13 mouse cellular contexts compared by ENCODE assay signal in genomic region chr10:27384636-27385035, GRCm38 (mm10).
DNase-seq lines count a peak whose midpoint lies in the region; ATAC-seq lines count a peak whose summit lies in the region.
"Had no signal": no experiment of that assay in that cellular context is flagged by ENCODE, and none has a peak within 500 bp of the region (broad histone marks: within the 10 kb centered on the region; RNA-seq: fewer than 3 reads in every experiment).

No protein-coding gene starts in this region.

- ATAC-seq in frontal cortex, adult (ENCODE audit: low TSS enrichment): peak; percentile 93
- ATAC-seq in midbrain, embryonic 16.5 days: no peak
- ATAC-seq: forebrain, embryonic 15.5 days; intestine, postnatal 0 days; Patski had no signal

- H3K27me3 ChIP-seq in midbrain, embryonic 16.5 days (ENCODE audit: control insufficient read depth, insufficient read depth, low read depth, low read length): no peaks in the 10 kb centered on the region
- H3K27me3 ChIP-seq: forebrain, embryonic 15.5 days had no signal

- no peaks in the 10 kb centered on the region for H3K9me3 ChIP-seq in midbrain, embryonic 16.5 days (replicated peaks; ENCODE audit: control insufficient read depth, low read length, poor library complexity, severe bottlenecking)
- H3K9me3 ChIP-seq: forebrain, embryonic 15.5 days had no signal

- no peak overlapping the region for H3K9ac ChIP-seq in midbrain, embryonic 16.5 days (ENCODE audit: low read depth, low read length)
- H3K9ac ChIP-seq: forebrain, embryonic 15.5 days; liver, embryonic 14.5 days had no signal

- WGBS in midbrain, embryonic 16.5 days: 86% methylated on average over 4 of the region's 4 CpGs

- H3K4me1 ChIP-seq in midbrain, embryonic 16.5 days (ENCODE audit: control insufficient read depth, insufficient read depth, low read length): no peaks in the 10 kb centered on the region
- H3K4me1 ChIP-seq: forebrain, embryonic 15.5 days had no signal

- no peak overlapping the region for H3K27ac ChIP-seq in midbrain, embryonic 16.5 days (ENCODE audit: low read length)
- H3K27ac ChIP-seq: forebrain, embryonic 15.5 days; liver, embryonic 14.5 days had no signal

- no peak overlapping the region for H3K4me2 ChIP-seq in midbrain, embryonic 16.5 days (ENCODE audit: low read length)
- H3K4me2 ChIP-seq: forebrain, embryonic 15.5 days had no signal

- no peaks in the 10 kb centered on the region for H3K36me3 ChIP-seq in midbrain, embryonic 16.5 days (ENCODE audit: control insufficient read depth, insufficient read depth, low read length)
- H3K36me3 ChIP-seq: forebrain, embryonic 15.5 days had no signal

- no peak for DNase-seq in frontal cortex, postnatal 14 days (ENCODE audit: low spot score in 2 of 2)
- peak; percentile 5 for DNase-seq in retina, postnatal 1 day
- DNase-seq in retina, embryonic 14.5 days (ENCODE audit: low spot score): no peak
- peak; percentile 12 to 26 for DNase-seq in layer of hippocampus, postnatal 10 days (ENCODE audit: low spot score in 2 of 2)
- peak; percentile 47 for DNase-seq in skeletal muscle tissue, adult 2 months (ENCODE audit: low read depth, low spot score)
- DNase-seq in thymus, postnatal 10 days (ENCODE audit: low spot score in 2 of 2): no peak
- DNase-seq: adrenal gland, postnatal 14 days had no signal

- no peak overlapping the region for H3K4me3 ChIP-seq in midbrain, embryonic 16.5 days (ENCODE audit: low read depth, low read length)
- H3K4me3 ChIP-seq: forebrain, embryonic 15.5 days had no signal

Comparison
In these comparisons a context has a peak if more than half of its experiments do, and no peak if none do; other contexts are left out.
1. DNase-seq: peak in retina, postnatal 1 day (single experiment), layer of hippocampus, postnatal 10 days (2 of 2) and skeletal muscle tissue, adult 2 months (single experiment); none in frontal cortex, postnatal 14 days (0 of 2), retina, embryonic 14.5 days (single experiment) and thymus, postnatal 10 days (0 of 2).